Mouse (Mus musculus): ENCODE data around the gene Etd.
"Not testable (repeated sequence)": the region's sequence is repeated elsewhere in the genome, so short reads cannot be mapped to it uniquely, and the experiment has no call there.

Etd gene

DNA sequence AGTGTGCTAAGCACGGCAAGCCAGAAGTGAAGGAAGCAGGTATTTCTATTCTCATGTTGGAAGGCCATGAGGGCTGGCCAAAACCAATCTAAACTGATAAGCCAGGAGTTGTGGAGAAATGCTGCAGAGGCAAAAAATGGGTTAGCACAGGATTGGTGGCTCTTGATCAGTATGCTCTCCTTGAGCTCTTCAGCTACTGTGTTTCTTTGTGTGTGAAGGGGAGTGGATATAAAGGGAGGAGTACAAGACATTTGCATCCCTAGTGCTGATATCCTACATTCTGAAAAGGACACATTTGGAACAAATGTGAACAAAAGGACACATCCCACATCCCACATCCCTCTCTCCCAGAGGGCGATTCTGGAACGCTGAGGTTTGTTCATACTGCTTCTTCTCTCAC, at the start of gene Etd:
Gene Etd (plus strand): TSS at position 301 of the 400 bp plus-strand sequence.
- no peak for DNase-seq

DNA sequence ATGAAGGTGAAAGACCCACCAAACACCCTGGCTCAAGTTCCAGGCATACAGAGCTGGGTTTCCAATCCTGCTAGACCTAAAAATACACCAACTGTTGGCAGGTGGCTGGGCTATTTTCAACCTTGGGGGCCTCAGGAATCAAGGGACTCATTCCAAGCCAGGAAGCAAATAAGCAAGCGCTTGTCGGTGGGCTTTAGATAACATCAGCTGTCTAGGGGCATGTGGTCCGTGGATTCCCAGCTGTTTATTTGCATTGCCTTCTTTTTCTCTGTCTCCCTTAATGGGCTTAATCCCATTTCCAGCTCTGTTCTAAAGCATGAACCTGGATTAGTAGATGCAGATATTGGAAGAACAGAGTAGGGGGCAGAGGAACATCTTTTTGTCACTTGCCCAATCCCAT, 48.4 kb upstream of the Etd start:
- DNase-seq = no peak

DNA sequence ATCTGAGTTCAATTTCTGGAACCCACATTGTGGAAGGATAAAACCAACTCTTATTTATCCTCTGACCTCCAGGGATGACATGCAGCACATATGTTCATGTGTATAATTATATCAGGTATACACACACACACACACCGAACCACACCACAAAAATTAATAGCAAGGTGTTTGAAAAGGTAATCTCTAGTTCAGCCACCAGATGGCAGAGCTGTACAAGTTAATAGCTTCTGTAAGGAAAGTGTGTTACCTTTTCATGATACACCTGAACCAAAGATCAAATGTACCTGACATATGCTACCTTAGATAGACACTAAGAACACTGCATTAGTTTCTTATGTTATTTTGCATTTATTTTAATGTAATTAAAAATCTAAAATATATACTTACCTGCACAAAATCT, 1.8 kb upstream of the Etd start:
- no peak for DNase-seq

- no peak for DNase-seq
These were observed 24.9 kb downstream of the Etd start for GRCm38 (mm10) chrX:53459573-53459972.

GRCm38 (mm10) chrX:53464194-53464593, 29.5 kb downstream of the Etd start:
- DNase-seq = not testable (repeated sequence)

Data from spleen, adult 18-20 months (tissue).